ENCODE assay signal across 8 mouse cellular contexts in the genomic region with DNA sequence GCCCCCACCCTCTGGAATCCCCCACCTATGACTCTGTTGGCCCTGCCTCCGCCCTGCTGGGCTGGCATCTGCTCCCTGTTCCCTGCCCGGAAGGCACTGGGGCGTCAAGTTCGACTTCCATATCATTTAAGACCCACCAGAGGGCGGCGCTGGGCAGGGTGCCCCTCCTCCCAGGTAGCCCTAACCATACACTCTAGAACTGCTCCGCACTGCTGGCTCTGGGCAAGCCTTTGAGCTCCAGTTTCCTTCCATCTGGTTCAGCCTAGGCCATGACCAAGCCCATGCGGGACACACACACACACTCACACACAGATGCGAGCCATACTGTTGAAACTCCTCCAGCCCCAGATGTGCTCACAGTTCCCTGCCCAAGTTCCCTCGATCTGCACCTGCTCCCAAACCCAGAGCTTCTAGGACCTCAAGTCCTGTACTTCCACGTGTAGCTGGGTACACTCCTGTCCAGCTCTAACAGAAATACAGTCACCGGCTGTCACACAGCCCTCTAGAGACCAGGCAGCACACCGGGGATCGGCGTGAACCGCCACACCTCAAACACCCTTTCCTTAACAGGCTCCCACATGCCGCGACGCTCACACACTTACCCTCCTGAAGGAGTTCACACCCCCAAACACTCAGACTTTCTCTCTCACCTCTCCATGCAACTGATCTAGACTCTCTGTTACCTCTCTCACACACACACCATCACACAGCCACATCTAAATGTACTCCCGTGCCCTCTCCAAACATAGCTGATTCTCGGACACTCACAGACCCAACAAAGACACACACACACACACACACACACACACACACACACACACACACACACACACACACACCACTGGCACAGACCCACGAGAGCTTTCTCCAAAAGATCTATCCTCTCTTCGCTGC. TPM values are rescaled to one million over a fixed set of nuclear protein-coding genes. Genes with fewer than 3 reads are reported as not detected.
DNase-seq lines count a peak whose midpoint lies in the region; ATAC-seq and TF ChIP-seq lines count a peak whose summit lies in the region.

No protein-coding gene starts in this region.

- 3% methylated on average over 23 of the region's 23 CpGs for WGBS in lung, embryonic 14.5 days
- 5% methylated on average over 23 of the region's 23 CpGs for WGBS in intestine, postnatal 0 days

- no peaks in the 10 kb centered on the region for H3K9me3 ChIP-seq in lung, embryonic 14.5 days (ENCODE audit: low read depth, low read length)
- no peaks in the 10 kb centered on the region for H3K9me3 ChIP-seq in intestine, postnatal 0 days (ENCODE audit: control insufficient read depth)

- no peak for ATAC-seq in lung, embryonic 14.5 days (ENCODE audit: insufficient read depth)
- no peak for ATAC-seq in intestine, postnatal 0 days

- TF ChIP-seq CTCF in lung, embryonic 14.5 days (IDR thresholded peaks at IDR 0.05; ENCODE audit: low read depth), result peak; percentile 31
- TF ChIP-seq CTCF in intestine, postnatal 0 days (IDR thresholded peaks at IDR 0.05; ENCODE audit: low read depth), result peak; percentile 21; the same call in 1 of the 2 replicates

- no peak overlapping the region for H3K27ac ChIP-seq in lung, embryonic 14.5 days (ENCODE audit: low read depth)
- H3K27ac ChIP-seq in intestine, postnatal 0 days (ENCODE audit: low read depth, low read length), result no peak overlapping the region

- no peaks in the 10 kb centered on the region for H3K36me3 ChIP-seq in lung, embryonic 14.5 days (ENCODE audit: insufficient read depth)
- no peaks in the 10 kb centered on the region for H3K36me3 ChIP-seq in intestine, postnatal 0 days (ENCODE audit: control insufficient read depth, insufficient read depth)

- peak overlapping the region; percentile 47 for H3K4me2 ChIP-seq in lung, embryonic 14.5 days
- H3K4me2 ChIP-seq in intestine, postnatal 0 days (replicated peaks; ENCODE audit: low read depth), result no peak overlapping the region

- H3K27me3 ChIP-seq in lung, embryonic 14.5 days (ENCODE audit: insufficient read depth, low read length), result peaks cover 78% of the 10 kb centered on the region
- peaks cover 61% of the 10 kb centered on the region for H3K27me3 ChIP-seq in intestine, postnatal 0 days (replicated peaks; ENCODE audit: control insufficient read depth, insufficient read depth, low read length)

- H3K9ac ChIP-seq in lung, embryonic 14.5 days, result no peak overlapping the region
- H3K9ac ChIP-seq in intestine, postnatal 0 days (ENCODE audit: low read depth, low read length), result no peak overlapping the region

- DNase-seq in lung, embryonic 14.5 days, result peak; percentile 24
- no peak for DNase-seq in lung, postnatal 4 days
- DNase-seq in embryo, embryonic 10.5 days (ENCODE audit: low spot score), result peak; percentile 55
- peak; percentile 83 for DNase-seq in retina, postnatal 1 day
- no peak for DNase-seq in kidney, postnatal 10 days
- DNase-seq in testis, postnatal 14 days (ENCODE audit: low spot score), result no peak
- DNase-seq in thymus, postnatal 36 days, result no peak

- H3K4me1 ChIP-seq in lung, embryonic 14.5 days (ENCODE audit: insufficient read depth), result no peaks in the 10 kb centered on the region
- no peaks in the 10 kb centered on the region for H3K4me1 ChIP-seq in intestine, postnatal 0 days (replicated peaks; ENCODE audit: control insufficient read depth, insufficient read depth, low read length)

- no peak overlapping the region; the same call in 1 of the 2 replicates for H3K4me3 ChIP-seq in lung, embryonic 14.5 days (ENCODE audit: low read depth, low read length)
- no peak overlapping the region for H3K4me3 ChIP-seq in intestine, postnatal 0 days (ENCODE audit: low read depth, low read length)

RNA-seq across cellular contexts. Expression of a gene that starts 1.1 kb away (rescaled TPM):
- not detected in 2 replicates for polyA plus RNA-seq in lung, embryonic 14.5 days (2014; fragmentation: Nextera tagmentation; extraction: Ambion mirVana)
- polyA plus RNA-seq in intestine, postnatal 0 days (2015; fragmentation: Nextera tagmentation; extraction: Ambion mirVana), result 0.89 and 0.93 TPM in 2 replicates

Comparison
In these comparisons a context has a peak if more than half of its experiments do, and no peak if none do; other contexts are left out.
1. DNase-seq: peak in lung, embryonic 14.5 days (single experiment), embryo, embryonic 10.5 days (single experiment) and retina, postnatal 1 day (single experiment); none in lung, postnatal 4 days (0 of 2), kidney, postnatal 10 days (single experiment), testis, postnatal 14 days (single experiment) and thymus, postnatal 36 days (0 of 2).